Mouse (Mus musculus) E14TG2a.4 (cell line): Measurements from ENCODE around the gene H2bfm.
"Not testable (repeated sequence)": the region's sequence is repeated elsewhere in the genome, so short reads cannot be mapped to it uniquely, and the experiment has no call there.

ENCODE experiments used
- H3K27me3 ChIP-seq: 2 replicates; pipeline ENCODE4 v1.6.1; 2014; ENCODE audit warnings: low read length, control low read depth; ENCODE audit not compliant: insufficient read depth
- H3K36me3 ChIP-seq: 2 replicates; pipeline ENCODE4 v1.6.1; 2014; ENCODE audit warnings: low read length, control low read depth; ENCODE audit not compliant: insufficient read depth
- H3K4me1 ChIP-seq: replicated peaks from 2 replicates; pipeline ENCODE4 v1.6.1; 2014; ENCODE audit warnings: low read depth, low read length, control low read depth
- H3K4me3 ChIP-seq: replicated peaks from 2 replicates; pipeline ENCODE4 v1.5.1; 2014; ENCODE audit warnings: mild to moderate bottlenecking, low read length
- H3K9me3 ChIP-seq: 2 replicates; pipeline ENCODE4 v1.6.1; 2014; ENCODE audit warnings: low read length, control low read depth
- CTCF ChIP-seq: conservative IDR thresholded peaks from 2 replicates; pipeline ENCODE4 v1.5.1; 2014; ENCODE audit warnings: low read length
- NANOG ChIP-seq: IDR thresholded peaks from 2 replicates; pipeline ENCODE4 v1.6.1; 2014; ENCODE audit warnings: borderline replicate concordance, low read length, mixed read lengths
- POU5F1 ChIP-seq: IDR thresholded peaks from 2 replicates; pipeline ENCODE4 v1.6.1; 2014; ENCODE audit warnings: low read length, borderline replicate concordance

Gene H2bfm

DNA sequence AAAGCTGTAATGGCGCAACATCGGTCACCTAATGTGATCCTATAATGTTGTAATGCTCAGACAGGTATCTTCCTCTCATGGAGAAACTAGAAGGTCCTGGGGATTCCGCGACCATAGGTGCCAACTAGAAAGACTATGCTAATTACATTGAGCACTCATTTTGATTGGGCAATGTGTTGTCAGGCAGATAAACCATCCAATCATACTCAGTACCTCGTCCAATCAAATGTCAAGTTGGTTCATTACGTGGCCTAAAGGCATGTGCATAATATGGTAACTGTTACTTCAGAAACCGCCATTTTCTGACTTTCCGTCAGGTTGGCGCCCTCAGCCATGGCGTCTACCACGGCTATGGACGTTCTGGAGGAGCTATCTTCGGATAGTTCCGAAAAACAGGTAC, at the start of gene H2bfm:
Gene H2bfm, plus strand, starts transcription at position 295 of the 400 bp plus-strand sequence.
- Histone ChIP-seq H3K36me3 (no peaks in the 10 kb centered on the region), H3K4me1 (no peaks in the 10 kb centered on the region), H3K27me3 (peaks cover 6% of the 10 kb centered on the region; the same call in 1 of the 2 replicates), H3K9me3 (no peaks in the 10 kb centered on the region), H3K4me3 (no peak within 1 kb of the TSS; the same call in 1 of the 2 replicates)
- TF ChIP-seq POU5F1 (no peak), CTCF (no peak), NANOG (no peak)

DNA sequence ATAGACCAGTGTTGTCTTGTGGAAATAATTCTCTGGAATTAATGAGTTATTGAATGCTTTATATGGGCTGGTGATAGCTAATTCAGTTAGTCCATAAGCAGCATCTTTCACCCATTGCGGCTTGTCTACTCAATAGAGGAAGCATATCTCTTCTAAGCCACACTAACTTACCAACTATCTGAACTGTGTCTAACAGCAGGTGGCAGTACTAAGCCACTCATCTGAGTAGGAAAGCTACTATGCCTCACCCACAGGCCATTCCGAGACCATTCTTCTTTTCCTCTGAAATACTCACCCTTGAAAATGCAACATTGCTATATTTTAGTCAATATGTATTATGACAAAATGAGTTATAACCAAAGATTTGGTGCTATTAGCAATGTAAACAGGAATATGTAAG, 31.4 kb upstream of the H2bfm start:
- Histone ChIP-seq H3K27me3 (no peaks in the 10 kb centered on the region), H3K4me3 (no peak overlapping the region), H3K36me3 (no peaks in the 10 kb centered on the region), H3K9me3 (no peaks in the 10 kb centered on the region), H3K4me1 (no peaks in the 10 kb centered on the region)
- TF ChIP-seq POU5F1 = no peak
- no peak for TF ChIP-seq CTCF

DNA sequence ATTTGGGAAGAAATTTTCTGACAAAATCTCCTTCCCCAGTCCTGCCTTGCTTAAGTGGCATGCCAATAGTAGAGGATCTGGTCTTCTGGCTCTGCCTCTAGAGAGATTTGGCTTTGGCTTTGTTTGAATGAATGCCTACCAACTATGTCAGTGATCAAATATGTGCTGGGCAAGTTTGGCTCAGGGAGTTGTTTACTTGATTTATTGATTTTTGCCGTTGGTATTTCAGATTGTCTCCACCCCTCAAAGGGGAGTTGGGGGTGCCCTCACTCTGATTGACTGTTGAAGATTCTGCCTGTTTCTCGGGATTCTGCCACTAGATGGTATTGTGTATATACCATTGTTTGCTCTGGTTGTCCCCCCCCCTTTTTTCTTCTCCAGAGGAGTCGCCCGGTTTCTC, 22.8 kb upstream of the H2bfm start:
- no peaks in the 10 kb centered on the region for H3K4me1 ChIP-seq
- no peaks in the 10 kb centered on the region for H3K36me3 ChIP-seq
- TF ChIP-seq CTCF = no peak
- no peak for TF ChIP-seq NANOG
- no peak for TF ChIP-seq POU5F1
- H3K27me3 ChIP-seq = no peaks in the 10 kb centered on the region
- 0 out of 2 replicates have a peak, but pooled peaks cover 3% of the 10 kb centered on the region for H3K9me3 ChIP-seq
- no peak overlapping the region for H3K4me3 ChIP-seq

DNA sequence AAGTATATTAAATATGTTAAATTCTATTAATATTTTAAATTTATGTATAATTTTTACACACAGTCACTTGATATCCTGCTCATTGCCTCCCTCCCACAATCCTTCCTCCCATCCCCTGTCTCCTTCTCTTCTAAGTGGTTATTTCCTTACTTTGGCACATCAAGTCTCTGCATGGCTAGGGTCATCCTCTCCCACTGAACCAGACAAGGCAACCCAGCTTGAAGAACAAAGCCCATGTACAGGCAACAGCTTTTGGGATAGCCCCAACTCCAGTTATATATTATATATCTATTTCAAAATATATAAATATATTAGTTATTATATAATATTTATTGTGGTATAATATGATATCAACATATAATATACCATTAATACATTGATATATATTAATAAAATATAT, 1.3 kb upstream of the H2bfm start:
- TF ChIP-seq POU5F1 (no peak), CTCF (no peak)
- Histone ChIP-seq H3K4me3 (no peak overlapping the region), H3K9me3 (no peaks in the 10 kb centered on the region), H3K27me3 (peaks cover 6% of the 10 kb centered on the region; the same call in 1 of the 2 replicates), H3K4me1 (no peaks in the 10 kb centered on the region), H3K36me3 (no peaks in the 10 kb centered on the region)

GRCm38 (mm10) chrX:136937985-136938384, 10.9 kb downstream of the H2bfm start:
- Histone ChIP-seq H3K9me3 (no peaks in the 10 kb centered on the region), H3K36me3 (no peaks in the 10 kb centered on the region)
- TF ChIP-seq NANOG (no peak), CTCF (no peak), POU5F1 (no peak)

DNA sequence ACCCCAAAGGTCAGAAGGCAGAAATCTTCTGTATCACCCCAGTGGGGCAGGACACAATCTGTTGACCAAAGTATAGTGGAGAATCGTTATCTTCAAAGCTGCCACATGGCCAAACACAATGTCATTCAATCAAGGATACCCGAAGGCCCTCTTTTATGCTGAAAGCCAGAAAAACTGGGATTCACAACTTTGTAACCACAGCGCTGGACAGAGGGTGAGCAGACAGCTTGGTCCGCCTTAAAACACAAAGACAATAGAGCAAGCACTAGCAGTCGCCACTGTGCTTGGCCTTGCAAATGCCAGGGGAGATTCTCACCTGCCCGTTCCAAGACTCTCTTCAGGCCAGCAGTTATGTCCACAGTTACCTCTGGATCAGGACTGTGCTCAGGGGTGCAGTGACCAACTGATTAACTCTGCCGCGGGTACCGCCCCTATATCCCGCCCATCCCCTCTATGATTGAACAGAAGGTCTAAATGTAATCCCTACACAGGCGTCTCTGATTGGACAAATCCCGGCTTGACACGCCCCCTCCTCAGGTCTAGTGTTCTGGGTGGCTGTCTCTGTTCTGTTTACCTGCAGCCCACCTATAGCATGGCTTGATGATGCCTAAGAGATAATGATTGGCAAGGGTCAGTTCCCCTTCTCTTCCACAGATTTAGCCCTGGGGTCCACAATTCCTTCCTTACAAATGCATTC, 30.6 kb downstream of the H2bfm start:
- not testable (repeated sequence) for H3K27me3 ChIP-seq, H3K36me3 ChIP-seq, H3K9me3 ChIP-seq, H3K4me1 ChIP-seq
- peak overlapping the region; percentile 56 for H3K4me3 ChIP-seq

More at GRCm38 (mm10) chrX:136937985-136938384, 10.9 kb downstream of the H2bfm start:
- no peaks in the 10 kb centered on the region for H3K4me1 ChIP-seq
- H3K4me3 ChIP-seq = no peak overlapping the region
- H3K27me3 ChIP-seq = no peaks in the 10 kb centered on the region

DNA sequence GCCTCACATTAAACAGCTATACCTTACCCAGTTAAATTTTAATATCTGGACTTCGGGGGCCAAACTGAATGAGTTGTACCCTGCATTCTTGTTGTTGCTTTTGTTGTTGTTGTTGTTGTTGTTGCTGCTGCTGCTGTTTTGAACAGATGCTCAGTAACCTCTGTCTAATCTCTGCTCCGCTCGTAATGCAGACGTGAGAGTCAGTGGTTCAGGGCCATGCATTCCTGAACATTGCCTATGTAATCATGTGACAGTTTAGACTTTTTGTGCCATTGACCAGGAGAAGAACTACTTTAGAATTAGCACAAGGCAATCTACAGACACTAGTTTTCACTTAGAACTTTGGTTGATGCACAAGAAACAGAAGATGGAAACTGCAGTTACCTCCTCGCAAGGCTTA, 31.2 kb downstream of the H2bfm start:
- not testable (repeated sequence) for H3K27me3 ChIP-seq, H3K4me3 ChIP-seq, H3K36me3 ChIP-seq, H3K4me1 ChIP-seq, H3K9me3 ChIP-seq

DNA sequence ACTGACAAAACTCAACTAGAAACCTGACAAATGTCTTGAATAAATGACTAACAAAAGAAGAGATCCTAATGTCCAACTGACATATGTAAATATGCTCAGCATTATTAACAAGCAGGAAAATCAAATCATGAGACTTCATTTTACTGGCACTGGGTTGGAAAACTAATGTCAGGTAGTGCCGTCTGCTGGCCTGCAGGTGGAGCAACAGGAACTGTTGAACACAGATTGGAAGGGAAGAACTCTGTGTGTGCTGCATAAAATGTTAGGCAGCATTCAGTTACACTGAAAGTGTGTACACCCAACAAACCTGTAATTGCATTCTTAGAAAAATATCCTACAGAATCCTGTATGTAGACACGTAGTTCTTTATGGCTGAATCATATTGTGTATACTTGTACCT, 32.6 kb downstream of the H2bfm start:
- TF ChIP-seq CTCF = peak; percentile 21; the same call in 1 of the 2 replicates
- no peak for TF ChIP-seq POU5F1
- Histone ChIP-seq H3K9me3 (0 out of 2 replicates have a peak, but pooled peaks cover 3% of the 10 kb centered on the region), H3K36me3 (no peaks in the 10 kb centered on the region), H3K27me3 (no peaks in the 10 kb centered on the region), H3K4me1 (no peaks in the 10 kb centered on the region), H3K4me3 (no peak overlapping the region)

GRCm38 (mm10) chrX:136975397-136975796, 48.3 kb downstream of the H2bfm start, which contains the start of gene Tmsb15b2:
TSS of gene Tmsb15b2 (minus strand) at chrX:136975497.
- H3K36me3 ChIP-seq, H3K9me3 ChIP-seq, H3K4me1 ChIP-seq, H3K27me3 ChIP-seq: not testable (repeated sequence)
- H3K4me3 ChIP-seq = peak within 1 kb of the TSS; percentile 75
